Mouse (Mus musculus) cerebellum, adult 2 months (tissue): ENCODE measurements around the gene Hdhd5.

Experiments used
- CTCF ChIP-seq: fragments of 200-500 bp; IDR thresholded peaks from 2 replicates; pipeline ENCODE4 v1.5.1; 2011; ENCODE audit warnings: low read depth, mild to moderate bottlenecking, control low read depth, low read length, moderate library complexity, borderline replicate concordance; ENCODE audit not compliant: insufficient read depth
- POLR2A ChIP-seq: fragments of 200-500 bp; IDR thresholded peaks from 2 replicates; pipeline ENCODE4 v1.6.1; 2011; ENCODE audit warnings: low read length, control low read depth, borderline replicate concordance; ENCODE audit not compliant: insufficient read depth

GRCm38 (mm10) chr6:120488647-120489046 is 42.5 kb downstream of the Hdhd5 start:
- TF ChIP-seq POLR2A = no peak
- no peak for TF ChIP-seq CTCF
